Mouse (Mus musculus) E14TG2a.4 (cell line): Measurements from ENCODE around the gene Tmem198.

Source experiments
- CTCF ChIP-seq: conservative IDR thresholded peaks from 2 replicates; pipeline ENCODE4 v1.5.1; 2014; ENCODE audit warnings: low read length
- POU5F1 ChIP-seq: IDR thresholded peaks from 2 replicates; pipeline ENCODE4 v1.6.1; 2014; ENCODE audit warnings: low read length, borderline replicate concordance

GRCm38 (mm10) chr1:75499441-75499840 lies 20.1 kb downstream of the Tmem198 start:
- peak; percentile 51 for TF ChIP-seq CTCF
- no peak for TF ChIP-seq POU5F1
